Mouse (Mus musculus): ENCODE data around the gene Ly6g6d. TPM values are rescaled to one million over a fixed set of nuclear protein-coding genes. Genes with fewer than 3 reads are reported as not detected.

Gene Ly6g6d
- polyA plus RNA-seq, 1 experiment from 2014 or later, result 1.4 TPM

- no peak overlapping the region for H3K27ac ChIP-seq (replicated peaks; ENCODE audit: low read depth, low read length)
- no peaks in the 10 kb centered on the region for H3K9me3 ChIP-seq (ENCODE audit: control insufficient read depth, low read length)
- WGBS, result 64% methylated on average over 2 of the region's 2 CpGs
- no peaks in the 10 kb centered on the region for H3K36me3 ChIP-seq (ENCODE audit: control insufficient read depth, insufficient read depth, low read length)
- no peak overlapping the region for H3K9ac ChIP-seq (ENCODE audit: low read depth, low read length)
- H3K4me3 ChIP-seq (ENCODE audit: low read depth, low read length), result no peak overlapping the region
- H3K4me2 ChIP-seq (ENCODE audit: low read depth, low read length), result peak overlapping the region; percentile 40; the same call in 1 of the 2 replicates
- ATAC-seq (ENCODE audit: low read depth) (no peak), DNase-seq (ENCODE audit: low spot score) (no peak)
- no peaks in the 10 kb centered on the region for H3K27me3 ChIP-seq (replicated peaks; ENCODE audit: control insufficient read depth, insufficient read depth, low read length)
- peaks cover 4% of the 10 kb centered on the region for H3K4me1 ChIP-seq (ENCODE audit: control insufficient read depth, insufficient read depth, low read length)
These were observed 49.5 kb downstream of the Ly6g6d start for GRCm38 (mm10) chr17:35028315-35028714.

- peak within 1 kb of the TSS; percentile 35; the same call in 1 of the 2 replicates for H3K9ac ChIP-seq (ENCODE audit: low read depth, low read length)
- H3K9me3 ChIP-seq (ENCODE audit: control insufficient read depth, low read length), result no peaks in the 10 kb centered on the region
- peak; percentile 89 for ATAC-seq (ENCODE audit: low read depth)
- peak within 1 kb of the TSS; percentile 40 for H3K4me2 ChIP-seq (ENCODE audit: low read depth, low read length)
- WGBS, result 30% methylated on average over 12 of the region's 13 CpGs
- no peaks in the 10 kb centered on the region for H3K36me3 ChIP-seq (ENCODE audit: control insufficient read depth, insufficient read depth, low read length)
- peaks cover 4% of the 10 kb centered on the region for H3K4me1 ChIP-seq (ENCODE audit: control insufficient read depth, insufficient read depth, low read length)
- peak; percentile 90 for DNase-seq (ENCODE audit: low spot score)
- H3K4me3 ChIP-seq (ENCODE audit: low read depth, low read length), result peak within 1 kb of the TSS; percentile 15; the same call in 1 of the 2 replicates
- H3K27ac ChIP-seq (replicated peaks; ENCODE audit: low read depth, low read length), result peak within 1 kb of the TSS; percentile 61
- no peaks in the 10 kb centered on the region for H3K27me3 ChIP-seq (replicated peaks; ENCODE audit: control insufficient read depth, insufficient read depth, low read length)
These were observed 50.4 kb downstream of the Ly6g6d start, which contains the start of gene Sapcd1 for GRCm38 (mm10) chr17:35027277-35028068. TSS of gene Sapcd1 (minus strand) at chr17:35028016.

GRCm38 (mm10) chr17:35026206-35026605 lies 51.7 kb downstream of the Ly6g6d start:
- Histone ChIP-seq H3K27me3 (replicated peaks; ENCODE audit: control insufficient read depth, insufficient read depth, low read length) (no peaks in the 10 kb centered on the region), H3K4me1 (ENCODE audit: control insufficient read depth, insufficient read depth, low read length) (peaks cover 4% of the 10 kb centered on the region), H3K27ac (replicated peaks; ENCODE audit: low read depth, low read length) (peak overlapping the region; percentile 59; the same call in 1 of the 2 replicates), H3K9ac (ENCODE audit: low read depth, low read length) (peak overlapping the region; percentile 48; the same call in 1 of the 2 replicates), H3K4me3 (ENCODE audit: low read depth, low read length) (no peak overlapping the region), H3K4me2 (ENCODE audit: low read depth, low read length) (peak overlapping the region; percentile 31), H3K9me3 (ENCODE audit: control insufficient read depth, low read length) (no peaks in the 10 kb centered on the region), H3K36me3 (ENCODE audit: control insufficient read depth, insufficient read depth, low read length) (no peaks in the 10 kb centered on the region)
- 86% methylated on average over 5 of the region's 5 CpGs for WGBS
- no peak for ATAC-seq (ENCODE audit: low read depth)
- no peak for DNase-seq (ENCODE audit: low spot score)

- 80% methylated on average over 6 of the region's 10 CpGs for WGBS
- Histone ChIP-seq H3K4me3 (ENCODE audit: low read depth, low read length) (no peak overlapping the region), H3K36me3 (ENCODE audit: control insufficient read depth, insufficient read depth, low read length) (no peaks in the 10 kb centered on the region), H3K9ac (ENCODE audit: low read depth, low read length) (no peak overlapping the region), H3K4me2 (ENCODE audit: low read depth, low read length) (no peak overlapping the region), H3K4me1 (ENCODE audit: control insufficient read depth, insufficient read depth, low read length) (peaks cover 4% of the 10 kb centered on the region), H3K9me3 (ENCODE audit: control insufficient read depth, low read length) (no peaks in the 10 kb centered on the region), H3K27ac (replicated peaks; ENCODE audit: low read depth, low read length) (no peak overlapping the region), H3K27me3 (replicated peaks; ENCODE audit: control insufficient read depth, insufficient read depth, low read length) (no peaks in the 10 kb centered on the region)
- no peak for DNase-seq (ENCODE audit: low spot score)
- ATAC-seq (ENCODE audit: low read depth), result no peak
These were observed 53.0 kb downstream of the Ly6g6d start for GRCm38 (mm10) chr17:35024691-35025488.

GRCm38 (mm10) chr17:35024261-35024660 lies 53.6 kb downstream of the Ly6g6d start:
- Histone ChIP-seq H3K27me3 (replicated peaks; ENCODE audit: control insufficient read depth, insufficient read depth, low read length) (no peaks in the 10 kb centered on the region), H3K9ac (ENCODE audit: low read depth, low read length) (no peak overlapping the region), H3K4me1 (ENCODE audit: control insufficient read depth, insufficient read depth, low read length) (peaks cover 4% of the 10 kb centered on the region), H3K4me2 (ENCODE audit: low read depth, low read length) (no peak overlapping the region), H3K9me3 (ENCODE audit: control insufficient read depth, low read length) (no peaks in the 10 kb centered on the region), H3K27ac (replicated peaks; ENCODE audit: low read depth, low read length) (no peak overlapping the region), H3K4me3 (ENCODE audit: low read depth, low read length) (no peak overlapping the region), H3K36me3 (ENCODE audit: control insufficient read depth, insufficient read depth, low read length) (no peaks in the 10 kb centered on the region)
- WGBS, result 68% methylated on average over 12 of the region's 13 CpGs
- ATAC-seq (ENCODE audit: low read depth), result no peak
- DNase-seq (ENCODE audit: low spot score), result no peak

GRCm38 (mm10) chr17:35023756-35024155 lies 54.1 kb downstream of the Ly6g6d start:
- no peaks in the 10 kb centered on the region for H3K9me3 ChIP-seq (ENCODE audit: control insufficient read depth, low read length)
- H3K9ac ChIP-seq (ENCODE audit: low read depth, low read length), result no peak overlapping the region
- no peak for ATAC-seq (ENCODE audit: low read depth)
- no peak for DNase-seq (ENCODE audit: low spot score)
- 62% methylated on average over 4 of the region's 4 CpGs for WGBS
- no peak overlapping the region for H3K4me2 ChIP-seq (ENCODE audit: low read depth, low read length)
- H3K36me3 ChIP-seq (ENCODE audit: control insufficient read depth, insufficient read depth, low read length), result no peaks in the 10 kb centered on the region
- H3K27ac ChIP-seq (replicated peaks; ENCODE audit: low read depth, low read length), result no peak overlapping the region
- H3K27me3 ChIP-seq (replicated peaks; ENCODE audit: control insufficient read depth, insufficient read depth, low read length), result no peaks in the 10 kb centered on the region
- no peak overlapping the region for H3K4me3 ChIP-seq (ENCODE audit: low read depth, low read length)
- peaks cover 4% of the 10 kb centered on the region for H3K4me1 ChIP-seq (ENCODE audit: control insufficient read depth, insufficient read depth, low read length)

- no peaks in the 10 kb centered on the region for H3K36me3 ChIP-seq (ENCODE audit: control insufficient read depth, insufficient read depth, low read length)
- 84% methylated on average over 5 of the region's 5 CpGs for WGBS
- H3K9me3 ChIP-seq (ENCODE audit: control insufficient read depth, low read length), result no peaks in the 10 kb centered on the region
- peaks cover 4% of the 10 kb centered on the region for H3K4me1 ChIP-seq (ENCODE audit: control insufficient read depth, insufficient read depth, low read length)
- no peaks in the 10 kb centered on the region for H3K27me3 ChIP-seq (replicated peaks; ENCODE audit: control insufficient read depth, insufficient read depth, low read length)
- no peak overlapping the region for H3K9ac ChIP-seq (ENCODE audit: low read depth, low read length)
- no peak for ATAC-seq (ENCODE audit: low read depth)
- H3K4me3 ChIP-seq (ENCODE audit: low read depth, low read length), result no peak overlapping the region
- H3K4me2 ChIP-seq (ENCODE audit: low read depth, low read length), result no peak overlapping the region
- H3K27ac ChIP-seq (replicated peaks; ENCODE audit: low read depth, low read length), result no peak overlapping the region
- DNase-seq (ENCODE audit: low spot score), result no peak
These were observed 54.6 kb downstream of the Ly6g6d start for GRCm38 (mm10) chr17:35023221-35023620.

GRCm38 (mm10) chr17:35022541-35023060 lies 55.3 kb downstream of the Ly6g6d start:
- no peak overlapping the region for H3K4me3 ChIP-seq (ENCODE audit: low read depth, low read length)
- H3K36me3 ChIP-seq (ENCODE audit: control insufficient read depth, insufficient read depth, low read length), result no peaks in the 10 kb centered on the region
- H3K9me3 ChIP-seq (ENCODE audit: control insufficient read depth, low read length), result no peaks in the 10 kb centered on the region
- no peak overlapping the region for H3K27ac ChIP-seq (replicated peaks; ENCODE audit: low read depth, low read length)
- WGBS, result 92% methylated on average over 8 of the region's 8 CpGs
- no peak overlapping the region for H3K4me2 ChIP-seq (ENCODE audit: low read depth, low read length)
- ATAC-seq (ENCODE audit: low read depth), result no peak
- H3K9ac ChIP-seq (ENCODE audit: low read depth, low read length), result no peak overlapping the region
- no peaks in the 10 kb centered on the region for H3K27me3 ChIP-seq (replicated peaks; ENCODE audit: control insufficient read depth, insufficient read depth, low read length)
- no peak for DNase-seq (ENCODE audit: low spot score)
- peaks cover 4% of the 10 kb centered on the region for H3K4me1 ChIP-seq (ENCODE audit: control insufficient read depth, insufficient read depth, low read length)

Data from embryonic facial prominence, embryonic 14.5 days (tissue).